Mouse (Mus musculus): ENCODE measurements around the gene Lrtm1. TPM values are rescaled to one million over a fixed set of nuclear protein-coding genes. Genes with fewer than 3 reads are reported as not detected.

Lrtm1 gene
- polyA plus RNA-seq, 1 experiment: not detected

DNA sequence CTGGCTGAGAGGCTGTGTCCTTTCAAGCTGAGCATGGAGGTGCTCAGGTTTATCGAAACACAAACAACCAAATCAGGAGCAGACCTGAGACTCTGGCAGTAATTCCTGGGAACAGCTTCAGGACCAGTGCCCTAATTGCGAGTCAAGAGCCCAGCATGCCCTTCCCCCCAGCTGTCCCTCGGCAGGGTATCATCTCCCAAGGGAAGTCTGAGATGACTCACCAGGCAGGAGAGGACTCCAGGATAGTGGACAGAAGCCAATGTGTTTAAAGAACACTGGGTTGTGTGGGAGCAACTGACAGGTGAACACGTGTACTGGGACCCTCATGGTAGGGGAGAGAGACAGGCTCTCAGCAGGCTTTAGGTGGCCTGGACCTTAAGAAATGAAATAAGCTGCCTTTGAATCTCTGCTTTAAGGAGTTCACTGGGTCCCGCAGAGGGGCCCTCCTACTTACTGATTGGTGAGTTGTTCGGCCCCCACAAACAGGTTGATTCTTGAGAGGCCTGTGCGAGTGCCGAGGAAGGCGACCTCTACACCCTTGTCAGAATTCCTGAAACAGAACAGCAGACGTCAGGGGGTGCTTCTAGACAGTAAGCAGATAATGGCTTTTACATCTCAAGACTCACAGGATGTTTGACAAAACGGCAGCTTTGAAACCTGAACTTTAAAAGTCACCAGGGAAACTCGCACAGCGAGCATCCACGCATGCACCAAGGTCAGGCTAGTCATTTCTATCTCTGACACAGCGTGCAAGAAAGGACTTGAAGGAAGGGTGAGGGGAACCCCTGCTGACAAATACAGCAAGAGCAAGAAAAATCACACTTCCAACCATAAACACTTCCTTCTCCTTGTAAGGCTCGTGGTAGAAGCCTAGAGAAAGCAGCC lies 34.2 kb downstream of the Lrtm1 start:
- no peak overlapping the region for H3K27ac ChIP-seq (ENCODE audit: insufficient read depth, low read length)
- DNase-seq (ENCODE audit: low read depth in 1 of 2, low spot score in 2 of 2): no peak
- H3K4me1 ChIP-seq (ENCODE audit: control insufficient read depth, insufficient read depth, insufficient read length): no peaks in the 10 kb centered on the region
- WGBS: 59% methylated on average over 16 of the region's 16 CpGs
- no peaks in the 10 kb centered on the region for H3K27me3 ChIP-seq (ENCODE audit: control insufficient read depth, insufficient read depth, low read length)
- TF ChIP-seq POLR2A (IDR thresholded peaks at IDR 0.05; ENCODE audit: low read depth, low read length) (no peak), CTCF (IDR thresholded peaks at IDR 0.05; ENCODE audit: extremely low read depth, insufficient read depth, insufficient read length, insufficient replicate concordance) (no peak)
- no peak overlapping the region for H3K4me3 ChIP-seq (ENCODE audit: extremely low read depth, insufficient read depth, insufficient read length)
- H3K36me3 ChIP-seq (ENCODE audit: control insufficient read depth, insufficient read depth, low read length): no peaks in the 10 kb centered on the region

- no peak for DNase-seq (ENCODE audit: low read depth in 1 of 2, low spot score in 2 of 2)
- Histone ChIP-seq H3K4me3 (ENCODE audit: extremely low read depth, insufficient read depth, insufficient read length) (no peak overlapping the region), H3K27me3 (ENCODE audit: control insufficient read depth, insufficient read depth, low read length) (no peaks in the 10 kb centered on the region), H3K4me1 (ENCODE audit: control insufficient read depth, insufficient read depth, insufficient read length) (no peaks in the 10 kb centered on the region), H3K27ac (ENCODE audit: insufficient read depth, low read length) (no peak overlapping the region), H3K36me3 (ENCODE audit: control insufficient read depth, insufficient read depth, low read length) (no peaks in the 10 kb centered on the region)
- TF ChIP-seq POLR2A (IDR thresholded peaks at IDR 0.05; ENCODE audit: low read depth, low read length) (no peak), CTCF (IDR thresholded peaks at IDR 0.05; ENCODE audit: extremely low read depth, insufficient read depth, insufficient read length, insufficient replicate concordance) (no peak)
Measured at GRCm38 (mm10) chr14:29060679-29061078, 42.7 kb downstream of the Lrtm1 start.

DNA sequence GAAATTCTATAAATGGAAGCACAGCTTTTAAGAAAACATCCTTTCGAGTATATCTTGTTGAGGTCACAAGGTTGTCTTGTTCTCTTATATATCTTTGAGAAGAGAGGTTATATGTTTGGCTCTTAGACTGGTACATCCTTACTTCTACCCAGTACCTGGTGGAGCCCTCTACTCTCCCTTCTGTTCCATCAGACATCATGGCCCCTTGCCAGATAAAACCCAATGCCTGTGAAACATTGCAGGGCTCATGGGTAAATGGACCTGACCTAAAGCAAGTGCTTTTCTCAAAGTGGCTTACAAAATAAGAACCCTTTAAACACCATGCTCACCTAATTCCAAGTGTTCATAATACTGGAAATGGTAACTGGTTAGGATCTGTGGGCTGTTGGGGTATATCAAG lies 43.5 kb downstream of the Lrtm1 start:
- 69% methylated on average over 1 of the region's 1 CpGs for WGBS
- Histone ChIP-seq H3K36me3 (ENCODE audit: control insufficient read depth, insufficient read depth, low read length) (no peaks in the 10 kb centered on the region), H3K27ac (ENCODE audit: insufficient read depth, low read length) (no peak overlapping the region), H3K4me1 (ENCODE audit: control insufficient read depth, insufficient read depth, insufficient read length) (no peaks in the 10 kb centered on the region), H3K27me3 (ENCODE audit: control insufficient read depth, insufficient read depth, low read length) (no peaks in the 10 kb centered on the region), H3K4me3 (ENCODE audit: extremely low read depth, insufficient read depth, insufficient read length) (no peak overlapping the region)
- TF ChIP-seq POLR2A (IDR thresholded peaks at IDR 0.05; ENCODE audit: low read depth, low read length) (no peak), CTCF (IDR thresholded peaks at IDR 0.05; ENCODE audit: extremely low read depth, insufficient read depth, insufficient read length, insufficient replicate concordance) (no peak)
- no peak for DNase-seq (ENCODE audit: low read depth in 1 of 2, low spot score in 2 of 2)

GRCm38 (mm10) chr14:29062676-29063075 lies 44.7 kb downstream of the Lrtm1 start:
- no peak overlapping the region for H3K27ac ChIP-seq (ENCODE audit: insufficient read depth, low read length)
- no peak overlapping the region for H3K4me3 ChIP-seq (ENCODE audit: extremely low read depth, insufficient read depth, insufficient read length)
- H3K36me3 ChIP-seq (ENCODE audit: control insufficient read depth, insufficient read depth, low read length): no peaks in the 10 kb centered on the region
- no peaks in the 10 kb centered on the region for H3K27me3 ChIP-seq (ENCODE audit: control insufficient read depth, insufficient read depth, low read length)
- no peak for TF ChIP-seq POLR2A (IDR thresholded peaks at IDR 0.05; ENCODE audit: low read depth, low read length)
- 94% methylated on average over 2 of the region's 2 CpGs for WGBS
- H3K4me1 ChIP-seq (ENCODE audit: control insufficient read depth, insufficient read depth, insufficient read length): no peaks in the 10 kb centered on the region
- DNase-seq (ENCODE audit: low read depth in 1 of 2, low spot score in 2 of 2): no peak

DNA sequence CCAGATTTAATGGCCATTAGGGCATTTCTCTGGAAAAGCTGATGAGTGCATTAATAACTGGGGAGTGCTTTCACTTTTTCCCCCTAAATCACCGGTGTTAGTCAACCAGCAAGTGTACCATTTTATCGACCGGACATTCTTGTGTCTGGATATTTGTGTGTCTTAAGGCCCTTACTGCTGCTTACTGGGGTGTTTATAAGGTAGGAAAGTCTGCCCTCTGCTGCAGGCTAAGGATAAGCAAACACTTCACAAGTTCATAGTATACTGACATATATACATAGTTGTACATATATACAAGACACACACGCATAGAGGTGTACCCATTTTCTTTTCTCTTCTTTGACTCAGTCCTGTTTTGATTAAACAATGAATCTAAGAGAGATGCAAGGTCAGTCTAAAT lies 55.7 kb downstream of the Lrtm1 start:
- TF ChIP-seq CTCF (IDR thresholded peaks at IDR 0.05; ENCODE audit: extremely low read depth, insufficient read depth, insufficient read length, insufficient replicate concordance) (no peak), POLR2A (IDR thresholded peaks at IDR 0.05; ENCODE audit: low read depth, low read length) (no peak)
- Histone ChIP-seq H3K4me3 (ENCODE audit: extremely low read depth, insufficient read depth, insufficient read length) (no peak overlapping the region), H3K27ac (ENCODE audit: insufficient read depth, low read length) (no peak overlapping the region), H3K36me3 (ENCODE audit: control insufficient read depth, insufficient read depth, low read length) (no peaks in the 10 kb centered on the region), H3K27me3 (ENCODE audit: control insufficient read depth, insufficient read depth, low read length) (no peaks in the 10 kb centered on the region), H3K4me1 (ENCODE audit: control insufficient read depth, insufficient read depth, insufficient read length) (no peaks in the 10 kb centered on the region)
- no peak for DNase-seq (ENCODE audit: low read depth in 1 of 2, low spot score in 2 of 2)
- 92% methylated on average over 4 of the region's 4 CpGs for WGBS

DNA sequence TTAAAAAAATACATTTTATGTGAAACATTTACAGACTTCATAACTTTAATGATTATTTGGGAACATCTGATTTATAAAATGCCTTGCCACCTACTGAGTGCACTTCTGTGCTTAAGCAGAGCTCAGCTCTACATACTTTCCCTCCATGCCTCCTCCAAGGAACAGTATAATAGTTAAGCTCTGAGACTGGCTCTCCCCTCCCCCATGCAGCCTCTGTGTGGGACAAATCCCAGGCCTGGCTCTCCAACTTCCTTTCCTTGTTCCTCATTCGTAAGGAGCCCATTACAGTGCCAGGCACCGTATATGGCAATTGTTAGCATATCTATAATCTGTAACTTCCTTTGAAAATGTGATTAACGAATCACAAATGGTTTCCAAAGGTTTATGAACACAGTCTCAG lies 59.4 kb downstream of the Lrtm1 start:
- WGBS: 47% methylated on average over 3 of the region's 3 CpGs
- Histone ChIP-seq H3K4me3 (ENCODE audit: extremely low read depth, insufficient read depth, insufficient read length) (no peak overlapping the region), H3K27me3 (ENCODE audit: control insufficient read depth, insufficient read depth, low read length) (no peaks in the 10 kb centered on the region), H3K4me1 (ENCODE audit: control insufficient read depth, insufficient read depth, insufficient read length) (no peaks in the 10 kb centered on the region), H3K27ac (ENCODE audit: insufficient read depth, low read length) (no peak overlapping the region), H3K36me3 (ENCODE audit: control insufficient read depth, insufficient read depth, low read length) (no peaks in the 10 kb centered on the region)
- no peak for DNase-seq (ENCODE audit: low read depth in 1 of 2, low spot score in 2 of 2)
- TF ChIP-seq CTCF (IDR thresholded peaks at IDR 0.05; ENCODE audit: extremely low read depth, insufficient read depth, insufficient read length, insufficient replicate concordance) (no peak), POLR2A (IDR thresholded peaks at IDR 0.05; ENCODE audit: low read depth, low read length) (no peak)

DNA sequence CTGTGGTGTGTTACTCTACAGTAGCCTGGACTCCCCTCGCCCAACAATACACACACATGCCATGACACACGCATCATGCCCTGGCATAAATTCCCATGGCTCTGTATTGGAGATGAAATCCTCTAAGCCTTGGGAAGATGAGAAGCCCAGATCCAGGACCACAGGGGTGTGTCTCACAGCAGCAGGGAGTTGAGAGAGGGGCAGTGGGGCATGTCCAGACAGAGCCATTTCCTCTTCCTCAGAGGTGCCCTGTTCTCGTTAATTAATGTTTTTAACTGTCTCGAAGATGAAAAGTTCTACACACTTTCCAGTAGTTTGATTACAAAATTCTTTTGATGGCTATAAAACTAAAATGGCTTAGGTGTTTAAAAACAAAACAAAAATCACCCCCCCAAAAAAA lies 62.2 kb downstream of the Lrtm1 start:
- DNase-seq (ENCODE audit: low read depth in 1 of 2, low spot score in 2 of 2): no peak
- H3K4me3 ChIP-seq (ENCODE audit: extremely low read depth, insufficient read depth, insufficient read length): no peak overlapping the region
- no peak overlapping the region for H3K27ac ChIP-seq (ENCODE audit: insufficient read depth, low read length)
- TF ChIP-seq POLR2A (IDR thresholded peaks at IDR 0.05; ENCODE audit: low read depth, low read length) (no peak), CTCF (IDR thresholded peaks at IDR 0.05; ENCODE audit: extremely low read depth, insufficient read depth, insufficient read length, insufficient replicate concordance) (no peak)
- WGBS: 82% methylated on average over 4 of the region's 4 CpGs
- H3K36me3 ChIP-seq (ENCODE audit: control insufficient read depth, insufficient read depth, low read length): no peaks in the 10 kb centered on the region
- no peaks in the 10 kb centered on the region for H3K27me3 ChIP-seq (ENCODE audit: control insufficient read depth, insufficient read depth, low read length)
- no peaks in the 10 kb centered on the region for H3K4me1 ChIP-seq (ENCODE audit: control insufficient read depth, insufficient read depth, insufficient read length)

Measured in spleen, adult 2 months (tissue).